Mouse (Mus musculus) midbrain, postnatal 0 days (tissue): Measurements from ENCODE around the gene Nipal3. TPM values are rescaled to one million over a fixed set of nuclear protein-coding genes. Genes with fewer than 3 reads are reported as not detected.

ENCODE experiments used
- ATAC-seq: fragments of 200-750 bp; cut with Nextera tagmentation; 2 replicates; pipeline ENCODE4 v1.8.0; 2017; ENCODE audit warnings: moderate number of reproducible peaks, mild to moderate bottlenecking, moderate TSS enrichment, moderate library complexity; ENCODE audit not compliant: low FRiP score
- DNase-seq: peaks from one replicate; pipeline ENCODE4 v3.0.0-alpha.2; 2015; ENCODE audit warnings: low spot score
- H3K27ac ChIP-seq: fragments of 300-500 bp; sonication (generic); 2 replicates; pipeline ENCODE4 v1.5.1; 2014; ENCODE audit warnings: low read depth, mild to moderate bottlenecking, low read length, mixed read lengths
- H3K27me3 ChIP-seq: fragments of 300-500 bp; sonication (generic); 2 replicates; pipeline ENCODE4 v1.6.1; 2014; ENCODE audit warnings: low read length, control low read depth, mixed read lengths; ENCODE audit not compliant: insufficient read depth
- H3K36me3 ChIP-seq: fragments of 300-500 bp; sonication (generic); 2 replicates; pipeline ENCODE4 v1.6.1; 2014; ENCODE audit warnings: low read length, control low read depth, mixed read lengths; ENCODE audit not compliant: insufficient read depth
- H3K4me1 ChIP-seq: fragments of 300-500 bp; sonication (generic); 2 replicates; pipeline ENCODE4 v1.6.1; 2014; ENCODE audit warnings: mild to moderate bottlenecking, control low read depth, antibody characterized with exemption, low read length, mixed read lengths; ENCODE audit not compliant: insufficient read depth
- H3K4me2 ChIP-seq: fragments of 300-500 bp; sonication (generic); 2 replicates; pipeline ENCODE4 v1.6.1; 2014; ENCODE audit warnings: low read depth, mild to moderate bottlenecking, low read length, mixed read lengths; ENCODE audit not compliant: poor library complexity, severe bottlenecking
- H3K4me3 ChIP-seq: fragments of 300-500 bp; sonication (generic); 2 replicates; pipeline ENCODE4 v1.5.1; 2014; ENCODE audit warnings: low read depth, mild to moderate bottlenecking, low read length, moderate library complexity
- H3K9ac ChIP-seq: fragments of 300-500 bp; sonication (generic); replicated peaks from 2 replicates; pipeline ENCODE4 v1.6.1; 2014; ENCODE audit warnings: mild to moderate bottlenecking, low read length, moderate library complexity, mixed read lengths; ENCODE audit not compliant: poor library complexity, severe bottlenecking
- H3K9me3 ChIP-seq: fragments of 300-500 bp; sonication (generic); 2 replicates; pipeline ENCODE4 v1.6.1; 2016; ENCODE audit warnings: low read length, control low read depth
- CTCF ChIP-seq: IDR thresholded peaks from 2 replicates; pipeline ENCODE4 v1.5.1; 2016; ENCODE audit warnings: antibody characterized with exemption, mild to moderate bottlenecking
- WGBS: fragments of 180-500 bp; shearing (Covaris S2); extraction: QIAGEN DNeasy Blood & Tissue Kit; methylation state at CpG from one replicate; pipeline ENCODE4 v1.1.7; 2014; 5-methylcytosine and 5-hydroxymethylcytosine counted together
- polyA plus RNA-seq: library from polyadenylated mRNA; unstranded; fragments of >200 nt; fragmentation: Nextera tagmentation; extraction: Ambion mirVana; gene quantifications from 2 replicates; pipeline ENCODE4 v1.2.1, GENCODE M21; 2015
- total RNA-seq: library from RNA; depleted of rRNA; stranded (reverse); fragments of >200 nt; gene quantifications from 2 replicates; pipeline ENCODE4 v1.2.3, GENCODE M21; 2014

The Nipal3 gene
- total and polyA plus RNA-seq, 2 experiments from 2014 or later = 10.9 to 132 TPM

DNA sequence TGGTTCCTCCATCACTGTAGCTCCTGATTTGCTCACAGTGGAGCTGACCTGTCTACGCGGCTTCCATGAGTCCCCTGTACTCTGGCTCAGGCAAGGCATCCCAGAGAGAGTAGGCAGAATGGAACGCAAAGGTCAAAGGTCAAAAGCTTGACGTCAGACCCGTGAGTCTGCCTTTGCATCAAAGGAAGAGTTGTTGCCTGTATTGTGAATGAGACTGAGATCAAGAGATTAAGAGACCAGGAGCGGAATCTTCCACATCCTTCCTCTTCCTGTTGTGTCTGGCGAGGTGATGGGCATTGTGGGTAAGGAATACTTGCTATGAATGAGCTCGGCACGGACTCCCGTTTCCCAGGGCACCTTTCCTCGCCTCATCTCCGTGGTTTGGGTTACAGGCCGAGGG, 58.5 kb downstream of the Nipal3 start:
- Histone ChIP-seq H3K4me3 (no peak overlapping the region), H3K9me3 (no peaks in the 10 kb centered on the region), H3K4me1 (no peaks in the 10 kb centered on the region), H3K4me2 (no peak overlapping the region), H3K36me3 (no peaks in the 10 kb centered on the region), H3K9ac (no peak overlapping the region), H3K27ac (no peak overlapping the region), H3K27me3 (no peaks in the 10 kb centered on the region)
- DNase-seq (no peak), ATAC-seq (no peak)
- TF ChIP-seq CTCF = no peak
- 61% methylated on average over 13 of the region's 13 CpGs for WGBS

DNA sequence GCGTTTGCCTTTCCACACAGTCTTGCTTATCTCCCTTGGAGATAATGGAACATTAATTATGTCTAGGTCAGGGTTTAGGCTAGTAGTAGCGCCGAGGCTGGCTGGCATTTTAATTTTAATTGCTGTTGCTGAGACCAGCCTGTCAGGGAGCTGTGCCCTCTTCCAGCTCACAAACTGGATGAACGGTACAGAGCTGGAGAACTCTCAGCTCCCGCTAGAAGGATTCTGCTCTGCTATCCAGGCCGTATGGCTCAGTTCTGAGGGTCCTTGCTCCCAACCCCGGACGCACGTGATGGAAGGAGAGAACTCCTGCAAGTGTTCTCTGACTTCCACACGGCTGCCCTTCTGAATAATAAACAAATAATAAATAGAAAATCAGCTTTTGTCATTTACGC, 60.4 kb downstream of the Nipal3 start:
- peak overlapping the region; percentile 93 for H3K9ac ChIP-seq

DNA sequence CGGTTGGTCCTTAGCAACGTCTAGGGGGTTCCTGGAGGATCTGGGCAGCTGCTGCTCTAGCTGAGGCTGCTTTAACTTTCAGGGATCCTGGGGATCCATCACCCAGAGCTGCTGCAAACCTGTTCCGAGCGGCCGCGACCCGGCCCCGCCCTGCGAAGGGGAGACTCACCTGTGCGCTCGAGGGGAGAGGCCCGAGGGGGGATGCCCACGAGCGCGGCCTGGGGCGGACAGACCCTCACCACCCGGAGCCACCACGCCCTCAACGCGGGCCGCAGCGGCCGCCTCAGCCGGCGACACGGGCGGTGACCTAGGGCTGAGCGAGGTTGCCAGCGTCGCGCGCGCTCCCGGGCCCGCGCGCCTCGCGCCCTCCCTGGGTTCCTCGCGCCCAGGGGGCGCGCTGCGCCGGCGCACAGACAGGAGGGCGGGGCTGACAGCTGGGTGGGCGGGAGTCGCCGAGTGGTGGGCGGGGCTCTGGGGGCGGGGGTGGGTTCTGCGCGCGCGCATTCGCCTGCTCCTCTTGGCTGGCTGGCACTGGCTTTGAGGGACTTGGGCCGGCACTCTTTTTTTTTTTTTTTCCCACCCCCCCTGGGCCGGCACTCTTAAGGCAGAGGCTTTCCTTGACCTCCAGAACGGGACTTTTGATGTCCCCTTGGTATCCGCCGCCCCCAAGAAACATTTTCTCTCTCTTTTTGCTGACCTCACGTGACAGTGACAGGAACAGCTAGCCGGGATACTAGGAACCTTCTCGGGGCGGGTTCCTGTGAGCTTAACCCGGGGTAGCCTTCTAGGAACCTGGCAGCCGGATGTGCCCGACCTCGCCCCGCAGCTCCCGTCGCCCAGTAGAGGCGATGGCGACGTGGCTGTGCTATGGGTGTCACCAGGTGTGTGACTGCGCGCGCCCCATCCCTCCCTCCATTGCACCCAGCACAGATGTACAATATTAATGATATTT, 61.1 kb downstream of the Nipal3 start, which contains the start of gene Rcan3:
Gene Rcan3, minus strand, starts transcription at position 411 of the 952 bp plus-strand sequence.
- H3K9me3 ChIP-seq = no peaks in the 10 kb centered on the region
- H3K4me3 ChIP-seq = peak within 1 kb of the TSS; percentile 79
- ATAC-seq (peak; percentile 87), DNase-seq (peak; percentile 86)
- WGBS = under 1% methylated on average over 73 of the region's 79 CpGs
- H3K27ac ChIP-seq = peak within 1 kb of the TSS; percentile 76
- TF ChIP-seq CTCF = peak; percentile 33
- no peaks in the 10 kb centered on the region for H3K36me3 ChIP-seq
- peak within 1 kb of the TSS; percentile 93 for H3K9ac ChIP-seq
- H3K27me3 ChIP-seq = no peaks in the 10 kb centered on the region
- H3K4me2 ChIP-seq = peak within 1 kb of the TSS; percentile 79
- H3K4me1 ChIP-seq = no peaks in the 10 kb centered on the region

More for the DNA sequence above, 60.4 kb downstream of the Nipal3 start:
- WGBS = 18% methylated on average over 11 of the region's 11 CpGs
- ATAC-seq = peak; percentile 62
- H3K4me2 ChIP-seq = peak overlapping the region; percentile 79
- H3K9me3 ChIP-seq = no peaks in the 10 kb centered on the region
- DNase-seq = peak; percentile 39
- TF ChIP-seq CTCF = peak; percentile 0; the same call in 1 of the 2 replicates
- peak overlapping the region; percentile 76 for H3K27ac ChIP-seq
- H3K36me3 ChIP-seq = no peaks in the 10 kb centered on the region
- H3K4me1 ChIP-seq = no peaks in the 10 kb centered on the region
- peak overlapping the region; percentile 79 for H3K4me3 ChIP-seq
- H3K27me3 ChIP-seq = no peaks in the 10 kb centered on the region

DNA sequence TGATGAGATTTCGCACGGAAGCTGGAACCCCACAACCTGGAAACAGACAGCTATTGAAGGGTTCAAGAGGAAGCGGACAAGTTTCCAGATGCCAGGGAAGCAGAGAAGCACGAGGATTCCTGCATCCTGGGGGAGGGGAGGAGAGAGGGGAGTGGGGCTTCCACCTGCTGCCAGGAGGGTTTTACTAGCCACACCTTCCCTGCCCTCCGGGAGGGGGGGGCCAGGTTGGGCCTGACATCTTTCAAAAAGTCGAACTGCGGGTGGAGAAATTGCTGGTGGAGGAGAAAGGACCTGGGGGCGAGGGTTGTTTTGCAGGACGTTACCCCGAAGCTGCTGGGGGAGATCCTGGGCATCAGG, 61.8 kb downstream of the Nipal3 start:
- H3K9ac ChIP-seq = peak overlapping the region; percentile 93
- ATAC-seq = no peak

DNA sequence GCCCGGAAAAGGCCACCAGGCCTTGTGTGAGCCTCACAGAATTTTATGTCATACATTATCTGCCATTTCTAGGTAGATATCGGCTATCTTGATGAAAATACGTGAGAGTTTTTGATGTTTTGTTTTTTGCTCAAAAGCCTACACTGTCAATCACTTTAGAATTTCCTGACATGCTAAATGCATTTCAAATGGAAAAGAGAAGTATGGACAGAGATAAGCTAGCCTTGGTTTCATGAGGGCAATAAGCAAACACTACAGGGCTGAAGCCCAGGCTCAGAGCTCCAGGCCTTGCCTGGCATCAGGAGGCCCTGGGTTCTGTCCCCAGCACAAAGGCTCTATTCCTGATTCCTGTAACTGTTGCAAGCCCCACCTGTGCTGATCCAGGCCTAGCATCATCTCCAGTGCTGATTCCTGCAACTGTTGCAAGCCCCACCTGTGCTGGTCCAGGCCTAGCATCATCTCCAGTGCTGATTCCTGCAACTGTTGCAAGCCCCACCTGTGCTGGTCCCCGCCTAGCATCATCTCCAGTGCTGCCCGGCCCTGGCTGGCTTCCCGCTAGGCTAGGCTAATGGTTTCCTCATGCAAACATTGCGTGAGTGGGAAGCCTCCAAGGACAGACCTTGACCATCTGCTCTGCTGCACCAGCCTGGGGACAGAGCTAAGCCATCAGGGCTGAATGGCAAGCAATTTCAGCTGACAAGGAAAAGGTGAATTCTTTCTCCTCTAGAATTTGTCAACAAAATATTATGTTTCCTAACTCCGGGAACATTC, 64.7 kb downstream of the Nipal3 start:
- ATAC-seq = no peak
- TF ChIP-seq CTCF = no peak
- no peak overlapping the region for H3K27ac ChIP-seq
- H3K9ac ChIP-seq = no peak overlapping the region
- no peak overlapping the region for H3K4me3 ChIP-seq
- H3K4me1 ChIP-seq = no peaks in the 10 kb centered on the region
- H3K4me2 ChIP-seq = no peak overlapping the region
- H3K36me3 ChIP-seq = no peaks in the 10 kb centered on the region
- H3K27me3 ChIP-seq = no peaks in the 10 kb centered on the region
- no peak for DNase-seq
- H3K9me3 ChIP-seq = no peaks in the 10 kb centered on the region
- 78% methylated on average over 8 of the region's 8 CpGs for WGBS

More for the DNA sequence above, 61.8 kb downstream of the Nipal3 start:
- Histone ChIP-seq H3K4me2 (peak overlapping the region; percentile 79), H3K36me3 (no peaks in the 10 kb centered on the region), H3K4me1 (no peaks in the 10 kb centered on the region), H3K9me3 (no peaks in the 10 kb centered on the region), H3K27ac (peak overlapping the region; percentile 71), H3K27me3 (no peaks in the 10 kb centered on the region), H3K4me3 (peak overlapping the region; percentile 79)
- TF ChIP-seq CTCF = no peak
- peak; percentile 15 for DNase-seq
- 2% methylated on average over 10 of the region's 10 CpGs for WGBS
